Mouse (Mus musculus) frontal cortex, postnatal 14 days (tissue): Measurements from ENCODE around the gene Fam107b.
"Not testable (repeated sequence)": the region's sequence is repeated elsewhere in the genome, so short reads cannot be mapped to it uniquely, and the experiment has no call there.

ENCODE experiments used
- DNase-seq, 2 experiments: peaks; one replicate each; pipeline ENCODE4 v3.0.0; 2022; ENCODE audit warnings: low spot score in 2 of 2

Fam107b gene

GRCm38 (mm10) chr2:3712369-3713042 lies 142.2 kb downstream of the Fam107b start:
- no peak for DNase-seq

- DNase-seq: peak; percentile 79 to 89
Observed at GRCm38 (mm10) chr2:3713212-3713681, 143.0 kb downstream of the Fam107b start.

GRCm38 (mm10) chr2:3713682-3714361 lies 143.5 kb downstream of the Fam107b start:
- peak in 1 of 2 experiments; percentile 10 for DNase-seq

- DNase-seq: no peak
Observed at GRCm38 (mm10) chr2:3714511-3714910, 144.2 kb downstream of the Fam107b start.

DNA sequence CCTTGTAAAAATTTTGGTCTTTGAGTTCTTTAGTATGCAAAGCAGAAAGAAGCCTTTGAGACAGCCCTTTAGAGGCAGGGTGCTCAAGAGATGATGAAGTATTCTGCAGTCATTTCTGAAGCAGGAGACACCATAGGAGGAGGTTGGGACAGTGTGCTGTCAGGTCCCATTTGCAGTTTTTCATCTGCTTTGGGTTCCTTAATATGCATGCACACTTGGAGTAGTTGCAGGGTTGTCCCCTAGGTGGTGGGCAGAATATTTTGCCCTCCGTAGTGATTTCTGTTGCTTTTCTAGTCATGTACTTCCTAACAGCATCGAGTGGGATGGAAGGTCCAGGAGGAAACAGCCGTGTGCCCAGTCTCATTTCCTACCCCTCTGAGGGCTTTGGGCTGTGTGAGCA lies 145.1 kb downstream of the Fam107b start:
- no peak for DNase-seq

- DNase-seq: no peak
Observed at GRCm38 (mm10) chr2:3717268-3717667, 147.0 kb downstream of the Fam107b start.

DNA sequence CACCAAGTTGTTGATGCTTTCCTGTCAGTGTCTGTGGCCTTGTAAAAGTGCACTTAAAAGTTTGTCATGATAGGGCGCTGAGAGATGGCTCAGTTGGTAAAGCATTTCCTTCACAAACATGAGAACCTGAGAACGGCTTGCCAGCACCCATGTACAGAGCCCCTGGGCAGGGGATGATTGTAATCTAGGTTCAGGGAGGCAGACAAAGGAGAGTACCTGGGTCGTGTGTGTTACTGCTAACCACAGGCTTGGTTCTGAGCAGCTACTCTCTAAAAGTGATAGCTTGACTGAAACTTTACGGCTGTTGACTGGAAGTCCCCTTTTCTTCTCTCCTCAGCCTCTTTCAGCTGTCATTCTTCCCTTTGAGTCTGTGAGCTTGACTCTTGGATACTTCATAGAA lies 147.6 kb downstream of the Fam107b start:
- DNase-seq: no peak

- DNase-seq: not testable (repeated sequence)
Observed at GRCm38 (mm10) chr2:3719436-3720121, 149.3 kb downstream of the Fam107b start.

DNA sequence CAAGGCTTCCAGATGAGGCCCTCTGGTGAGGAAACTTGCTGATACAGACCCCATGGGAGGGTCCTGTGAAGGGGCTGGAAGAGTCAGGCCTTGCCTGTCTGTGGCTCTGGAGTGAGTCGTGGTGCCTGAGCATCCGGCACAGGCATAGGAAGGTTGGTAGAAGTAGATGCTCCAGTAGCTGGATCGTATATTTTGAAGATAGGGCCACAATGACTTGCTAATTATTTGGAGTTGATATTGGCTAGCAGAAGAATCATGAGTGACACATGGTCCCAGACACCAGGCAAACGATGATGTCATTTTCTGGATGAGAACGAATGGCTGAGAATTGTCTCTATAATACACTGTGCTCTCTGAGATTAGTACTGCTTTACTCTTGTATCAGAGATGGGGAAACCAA lies 150.8 kb downstream of the Fam107b start:
- no peak for DNase-seq

- DNase-seq: no peak
Observed at GRCm38 (mm10) chr2:3721974-3722373, 151.7 kb downstream of the Fam107b start.

DNA sequence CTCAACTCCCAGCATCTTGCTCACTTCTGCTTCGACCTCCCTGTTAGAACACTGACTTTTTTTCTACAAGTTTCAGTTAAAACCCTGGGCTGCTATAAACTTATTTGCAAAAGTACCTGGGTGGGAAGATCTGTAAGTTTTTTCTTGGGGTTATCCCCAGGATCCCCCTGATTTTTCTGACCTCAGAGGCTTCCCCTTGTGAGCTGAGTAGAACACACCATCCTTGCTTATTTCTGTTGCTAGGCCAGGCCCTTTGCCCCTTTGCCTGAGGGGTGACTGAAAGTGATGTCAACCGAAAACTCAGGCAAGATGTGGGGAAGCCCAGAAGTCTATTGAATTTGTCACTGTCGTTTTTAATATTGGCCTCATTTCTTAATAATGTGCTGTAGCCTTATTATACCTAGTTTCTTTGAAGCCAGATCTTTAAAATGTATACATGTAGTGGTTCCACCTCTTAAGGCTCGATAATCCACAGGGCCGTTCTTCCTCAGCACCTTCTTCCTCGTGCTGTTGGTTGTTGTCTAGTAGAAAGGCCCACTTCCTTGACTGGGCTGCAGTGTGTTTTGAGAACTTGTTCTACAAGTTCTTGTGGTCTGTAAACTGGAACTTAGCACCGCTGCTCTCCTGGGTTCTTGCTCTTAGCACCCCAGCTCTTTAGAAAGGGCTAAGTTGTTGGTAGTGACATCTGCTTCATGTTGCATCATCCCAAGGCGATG lies 153.3 kb downstream of the Fam107b start:
- no peak for DNase-seq

DNA sequence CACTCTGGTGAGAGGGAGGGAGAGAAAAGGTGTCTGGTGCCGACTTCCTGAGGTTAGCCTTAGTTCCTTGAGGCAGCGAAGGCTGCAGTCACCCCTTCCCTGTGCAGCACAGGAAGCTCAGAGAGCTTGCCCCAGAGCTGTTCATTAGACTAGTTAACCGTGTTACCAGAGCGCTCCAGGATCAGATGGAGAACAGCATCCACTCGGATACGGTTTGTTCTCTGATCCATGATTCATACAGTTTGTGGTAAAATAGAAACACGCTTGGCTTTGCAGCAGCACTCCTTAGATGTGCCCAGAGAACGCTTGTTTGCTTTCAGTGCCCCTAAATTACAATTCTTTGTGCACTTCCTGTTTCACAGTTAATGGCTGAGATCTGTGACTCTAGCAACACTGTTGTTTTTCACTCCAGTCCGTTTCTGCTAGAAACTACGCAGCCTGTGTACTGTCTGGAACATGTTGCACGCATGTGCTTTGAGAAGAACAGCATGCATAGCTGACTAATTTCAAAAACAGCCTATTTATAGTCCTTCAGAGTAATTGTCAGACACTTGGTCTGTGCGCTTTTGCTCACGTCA lies 156.3 kb downstream of the Fam107b start:
- no peak for DNase-seq

DNA sequence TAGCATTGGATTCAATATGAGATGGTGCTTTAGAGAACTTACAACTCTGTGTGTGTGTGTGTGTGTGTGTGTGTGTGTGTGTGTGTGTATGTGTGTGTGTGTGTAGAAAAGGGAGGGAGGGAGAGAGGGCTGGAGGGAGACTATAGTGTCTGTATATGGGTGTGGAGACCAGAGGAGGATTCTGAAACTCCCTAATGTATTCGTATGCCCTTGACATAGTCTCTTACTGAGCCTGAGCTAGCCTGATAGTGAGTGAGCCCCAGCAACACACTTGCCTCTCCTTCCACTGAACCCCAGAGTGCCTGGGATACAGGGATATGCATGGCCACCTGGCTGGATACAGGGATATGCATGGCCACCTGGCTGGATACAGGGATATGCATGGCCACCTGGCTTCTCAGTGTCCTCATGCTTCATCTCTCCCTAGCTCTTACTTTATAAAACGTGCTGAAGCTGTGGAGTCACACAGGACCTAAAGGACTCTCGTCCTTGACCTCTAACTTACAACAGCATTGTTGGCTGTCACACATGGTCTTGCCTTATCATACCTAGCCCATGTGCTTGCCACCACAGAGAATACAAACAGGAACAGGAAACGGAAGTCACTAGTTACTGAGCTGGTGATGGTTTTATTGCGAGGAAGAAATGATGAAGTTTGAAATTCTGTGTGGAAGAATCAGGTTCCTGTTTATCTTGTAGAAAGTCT lies 157.1 kb downstream of the Fam107b start:
- no peak for DNase-seq

DNA sequence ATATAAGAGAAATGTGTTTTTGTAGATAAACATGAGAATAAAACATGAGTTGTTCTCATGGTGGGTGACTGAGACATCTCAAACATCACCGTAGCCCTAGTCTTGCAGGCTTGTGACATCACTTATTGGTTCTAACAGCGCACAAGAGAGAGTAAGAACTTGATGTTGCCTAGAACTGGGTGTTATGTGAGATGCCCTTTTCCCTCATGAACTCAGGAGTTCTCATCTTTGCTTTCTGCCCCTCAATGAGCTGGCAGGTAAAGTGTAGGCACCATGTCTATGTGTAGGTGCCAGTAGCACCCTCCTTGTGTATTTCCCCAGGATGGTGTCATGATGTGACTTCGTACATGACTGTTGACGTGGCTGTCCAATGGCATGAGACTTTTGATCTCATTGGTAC lies 157.8 kb downstream of the Fam107b start:
- no peak for DNase-seq

- DNase-seq: no peak
Observed at GRCm38 (mm10) chr2:3729586-3729985, 159.3 kb downstream of the Fam107b start.

DNA sequence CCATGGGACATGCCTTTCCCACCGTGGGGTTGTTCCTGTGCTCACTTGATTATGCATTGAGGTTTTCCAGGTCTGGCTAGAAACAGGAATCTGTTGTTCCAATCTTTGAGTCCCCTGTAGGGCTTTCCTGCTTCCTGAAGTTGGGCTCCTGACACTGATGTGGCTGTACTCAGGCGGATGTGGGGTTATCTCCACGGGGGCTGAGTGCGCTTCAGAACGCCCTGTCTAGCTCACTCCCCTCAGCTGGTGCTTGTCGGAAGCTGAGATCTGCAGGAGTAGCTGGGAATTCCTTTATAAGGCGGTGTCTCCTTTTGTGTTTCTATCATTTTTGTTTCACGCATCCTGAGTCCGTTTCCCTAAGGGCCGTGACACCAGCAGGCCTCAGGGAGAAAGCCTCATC lies 160.5 kb downstream of the Fam107b start:
- no peak for DNase-seq

DNA sequence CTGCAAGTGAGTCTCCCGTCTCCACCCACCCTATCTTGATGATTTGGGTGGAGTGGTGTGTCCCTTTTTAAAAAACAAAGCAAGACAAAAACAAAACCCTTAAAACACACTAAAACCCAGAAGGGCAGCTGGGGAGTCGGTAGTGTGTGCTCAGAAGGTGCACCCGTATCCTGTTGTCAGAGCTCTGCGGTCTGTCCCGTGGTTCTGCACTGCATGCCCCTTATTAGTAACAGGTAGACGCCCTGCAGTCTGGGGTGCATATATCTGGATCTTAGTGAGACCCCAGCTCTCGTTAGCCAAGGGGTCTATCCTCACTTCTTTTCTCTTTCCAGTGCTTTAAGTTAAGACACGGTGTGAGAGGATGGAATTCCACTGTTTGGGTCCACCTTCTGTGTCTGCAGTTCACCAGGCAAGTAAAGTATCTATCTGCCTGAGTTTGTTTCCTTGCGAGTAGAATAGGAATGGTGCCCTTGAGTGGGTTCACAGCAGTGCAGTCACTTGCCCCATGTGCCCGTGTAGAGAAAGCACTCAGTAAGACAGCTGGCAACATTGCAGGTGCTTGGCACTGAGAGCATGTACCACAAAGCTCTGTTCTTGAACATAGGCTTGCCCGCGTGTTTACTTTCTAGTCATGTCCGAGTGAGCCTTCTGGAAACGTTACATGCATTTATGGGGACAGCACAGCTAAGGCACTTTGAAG lies 161.2 kb downstream of the Fam107b start:
- DNase-seq: no peak

DNA sequence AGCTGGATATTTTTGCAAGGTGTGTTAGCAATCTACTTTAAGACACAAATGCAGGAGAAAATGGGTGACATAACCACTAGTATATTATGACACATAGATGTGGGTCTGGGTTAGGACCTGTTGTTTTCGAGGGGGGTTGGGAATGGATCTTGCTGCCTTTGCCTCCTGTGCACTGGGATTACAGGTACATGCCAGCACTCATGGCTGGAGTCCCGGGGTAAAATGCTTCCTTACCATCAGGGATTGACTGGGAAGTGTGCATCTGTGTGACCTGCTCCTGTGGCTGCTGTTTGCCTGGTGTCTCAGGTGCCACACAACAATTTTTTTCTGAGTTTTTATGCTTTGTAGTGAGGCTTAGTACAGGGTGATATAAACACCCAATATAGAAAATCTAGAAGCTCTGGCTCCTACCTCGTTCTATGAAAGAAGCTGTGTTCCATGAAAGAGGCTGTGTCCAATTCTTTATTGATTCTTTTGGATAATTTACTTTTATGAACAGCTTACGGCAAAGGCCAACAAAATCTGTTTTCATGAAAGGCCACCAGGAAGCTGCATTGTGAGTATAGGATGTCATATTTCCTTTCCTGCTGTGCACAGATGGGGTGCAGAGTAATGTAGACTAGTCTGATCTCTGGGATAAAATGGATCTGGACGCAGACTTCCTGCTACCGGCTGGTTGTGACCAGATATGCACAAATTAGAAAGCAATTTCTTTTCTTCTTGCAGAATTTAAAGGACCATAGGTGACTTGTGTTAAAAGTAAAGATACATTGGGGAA lies 167.8 kb downstream of the Fam107b start:
- DNase-seq: no peak

DNA sequence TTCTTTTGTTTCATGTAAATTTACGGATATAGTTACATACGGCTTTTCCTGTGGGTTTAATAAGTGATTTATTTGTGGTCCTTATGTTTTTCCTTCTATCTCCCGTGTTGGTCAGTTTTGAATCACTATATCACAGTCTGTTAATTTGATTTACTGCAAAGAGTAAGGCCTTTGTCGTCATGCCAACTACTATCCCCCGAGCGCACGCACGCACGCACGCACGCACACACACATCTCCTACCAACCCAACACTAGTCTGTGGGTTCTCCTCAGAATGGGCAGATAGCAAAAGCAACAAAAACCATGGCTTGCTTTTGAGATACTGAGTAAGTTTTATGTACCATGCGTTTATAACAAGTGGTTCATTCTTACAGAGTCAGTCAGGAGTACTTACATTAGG lies 168.4 kb downstream of the Fam107b start:
- no peak for DNase-seq
